Mouse (Mus musculus) 416B (cell line): ENCODE measurements around the gene Tmprss11f.
"Not testable (repeated sequence)": the region's sequence is repeated elsewhere in the genome, so short reads cannot be mapped to it uniquely, and the experiment has no call there.

Experiments used
- DNase-seq: peaks from one replicate; pipeline ENCODE4 v3.0.0; 2011; ENCODE audit warnings: low read depth

Gene Tmprss11f

GRCm38 (mm10) chr5:86632324-86632723 lies at the start of gene Tmprss11f:
Gene Tmprss11f, minus strand, starts transcription at chr5:86632424.
- DNase-seq: no peak

GRCm38 (mm10) chr5:86676262-86676661 lies 44.0 kb upstream of the Tmprss11f start, which contains the start of gene Tmprss11b:
Gene Tmprss11b, minus strand, starts transcription at chr5:86676362.
- DNase-seq: no peak

- peak; percentile 54 for DNase-seq
Observed at GRCm38 (mm10) chr5:86649185-86649584, 17.0 kb upstream of the Tmprss11f start.

- no peak for DNase-seq
Observed at GRCm38 (mm10) chr5:86640795-86641194, 8.6 kb upstream of the Tmprss11f start.

GRCm38 (mm10) chr5:86630700-86631099 lies 1.5 kb downstream of the Tmprss11f start:
- DNase-seq: no peak

GRCm38 (mm10) chr5:86621778-86622177 lies 10.4 kb downstream of the Tmprss11f start:
- peak; percentile 1 for DNase-seq

GRCm38 (mm10) chr5:86585896-86586295 lies 46.3 kb downstream of the Tmprss11f start:
- no peak for DNase-seq

- no peak for DNase-seq
Observed at GRCm38 (mm10) chr5:86582618-86583017, 49.6 kb downstream of the Tmprss11f start.

GRCm38 (mm10) chr5:86581998-86582397 lies 50.2 kb downstream of the Tmprss11f start:
- DNase-seq: no peak

GRCm38 (mm10) chr5:86578761-86579160 lies 53.5 kb downstream of the Tmprss11f start:
- not testable (repeated sequence) for DNase-seq

- DNase-seq: no peak
Observed at GRCm38 (mm10) chr5:86546693-86547092, 85.5 kb downstream of the Tmprss11f start.

- DNase-seq: peak; percentile 8
Observed at GRCm38 (mm10) chr5:86540601-86541000, 91.6 kb downstream of the Tmprss11f start.

- no peak for DNase-seq
Observed at GRCm38 (mm10) chr5:86528725-86529124, 103.5 kb downstream of the Tmprss11f start.

GRCm38 (mm10) chr5:86518500-86518899 lies 113.7 kb downstream of the Tmprss11f start, which contains the start of gene Tmprss11g:
Gene Tmprss11g, minus strand, starts transcription at chr5:86518600.
- DNase-seq: no peak

- DNase-seq: no peak
Observed at GRCm38 (mm10) chr5:86511538-86511937, 120.7 kb downstream of the Tmprss11f start.

GRCm38 (mm10) chr5:86493453-86493852 lies 138.8 kb downstream of the Tmprss11f start:
- DNase-seq: no peak

GRCm38 (mm10) chr5:86482562-86482961 lies 149.7 kb downstream of the Tmprss11f start:
- peak; percentile 42 for DNase-seq

- DNase-seq: no peak
Observed at GRCm38 (mm10) chr5:86482031-86482430, 150.2 kb downstream of the Tmprss11f start.

GRCm38 (mm10) chr5:86473859-86474258 lies 158.4 kb downstream of the Tmprss11f start:
- DNase-seq: no peak
